Mouse (Mus musculus) limb, embryonic 13.5 days (tissue): ENCODE data around the gene Nlgn1. TPM values are rescaled to one million over a fixed set of nuclear protein-coding genes. Genes with fewer than 3 reads are reported as not detected.

Experiments used
- ATAC-seq: fragments of 200-750 bp; cut with Nextera tagmentation; 2 replicates; pipeline ENCODE4 v1.8.0; 2017; ENCODE audit warnings: low read depth, moderate number of reproducible peaks, moderate TSS enrichment; ENCODE audit not compliant: low FRiP score
- H3K27ac ChIP-seq: fragments of 300-500 bp; sonication (generic); 2 replicates; pipeline ENCODE4 v1.5.1; 2015; ENCODE audit warnings: inconsistent platforms, mild to moderate bottlenecking, moderate library complexity
- H3K27me3 ChIP-seq: fragments of 300-500 bp; sonication (generic); 2 replicates; pipeline ENCODE4 v1.6.1; 2015; ENCODE audit warnings: mild to moderate bottlenecking, inconsistent platforms
- H3K36me3 ChIP-seq: fragments of 300-500 bp; sonication (generic); 2 replicates; pipeline ENCODE4 v1.6.1; 2015; ENCODE audit warnings: inconsistent platforms, mild to moderate bottlenecking, moderate library complexity
- H3K4me1 ChIP-seq: fragments of 300-500 bp; sonication (generic); 2 replicates; pipeline ENCODE4 v1.6.1; 2015; ENCODE audit warnings: inconsistent platforms
- H3K4me2 ChIP-seq: fragments of 300-500 bp; sonication (generic); replicated peaks from 2 replicates; pipeline ENCODE4 v1.6.1; 2015; ENCODE audit warnings: inconsistent platforms, mild to moderate bottlenecking, moderate library complexity
- H3K4me3 ChIP-seq: fragments of 300-500 bp; sonication (generic); 2 replicates; pipeline ENCODE4 v1.5.1; 2015; ENCODE audit warnings: moderate library complexity, mild to moderate bottlenecking, inconsistent platforms
- H3K9ac ChIP-seq: fragments of 300-500 bp; sonication (generic); 2 replicates; pipeline ENCODE4 v1.6.1; 2015; ENCODE audit warnings: mild to moderate bottlenecking, inconsistent platforms
- H3K9me3 ChIP-seq: fragments of 300-500 bp; sonication (generic); 2 replicates; pipeline ENCODE4 v1.6.1; 2016; ENCODE audit warnings: inconsistent platforms
- WGBS: fragments of 180-500 bp; shearing (Covaris S2); methylation state at CpG from one replicate; pipeline ENCODE4 v1.1.7; 2015; 5-methylcytosine and 5-hydroxymethylcytosine counted together
- polyA plus RNA-seq: library from polyadenylated mRNA; unstranded; fragments of >200 nt; fragmentation: Nextera tagmentation; extraction: Ambion mirVana; gene quantifications from 2 replicates; pipeline ENCODE4 v1.2.1, GENCODE M21; 2015

Nlgn1 gene
- 2.5 and 3.4 TPM in 2 replicates for polyA plus RNA-seq

DNA sequence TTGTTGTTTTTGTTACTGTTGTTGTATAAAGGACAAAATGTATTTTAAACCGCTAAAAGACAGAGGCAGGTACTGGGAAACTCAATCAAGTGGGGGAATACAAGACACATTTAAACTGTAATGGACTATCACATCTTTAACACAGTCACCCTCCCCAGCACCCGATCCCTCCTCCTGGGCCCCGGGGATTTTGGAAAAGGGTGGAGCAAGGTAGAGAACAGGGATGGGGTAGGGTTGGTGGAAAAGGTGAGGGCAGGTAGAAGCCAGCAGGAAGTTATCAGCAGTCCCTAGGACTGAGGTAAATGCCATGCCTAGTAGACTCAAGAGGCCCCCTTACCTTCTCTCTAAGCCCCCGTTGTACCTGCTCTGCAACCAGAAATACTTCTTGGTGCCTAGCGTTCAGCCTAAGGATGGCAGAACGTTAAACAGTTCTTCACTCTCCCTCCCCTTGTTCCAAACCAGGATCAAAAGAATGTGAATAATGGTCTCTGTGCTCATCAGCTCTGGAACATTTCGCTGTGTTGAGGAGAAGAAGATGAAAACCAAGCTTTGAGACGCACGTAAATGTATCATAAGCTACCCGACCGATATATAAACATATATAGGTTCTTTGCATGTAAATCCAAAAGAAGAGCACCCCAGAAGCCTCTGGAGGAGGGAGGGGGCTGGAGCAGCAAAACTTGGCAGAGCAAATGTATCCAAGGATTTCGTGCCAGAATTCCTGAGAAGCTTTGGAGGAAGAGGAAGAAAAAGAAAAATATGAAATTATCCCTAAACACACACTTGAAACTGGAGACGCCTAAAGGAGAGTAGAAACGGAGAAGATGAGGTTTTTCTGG is at the start of gene Nlgn1:
Nlgn1 (minus strand) TSS at position 61 of the 839 bp plus-strand sequence.
- Histone ChIP-seq H3K9ac (peak within 1 kb of the TSS; percentile 68), H3K27ac (no peak within 1 kb of the TSS), H3K4me2 (peak within 1 kb of the TSS; percentile 96), H3K4me3 (peak within 1 kb of the TSS; percentile 59), H3K27me3 (peaks cover 64% of the 10 kb centered on the region), H3K4me1 (peaks cover 12% of the 10 kb centered on the region), H3K9me3 (no peaks in the 10 kb centered on the region), H3K36me3 (no peaks in the 10 kb centered on the region)
- 3% methylated on average over 14 of the region's 14 CpGs for WGBS
- no peak for ATAC-seq

- H3K4me1 ChIP-seq = no peaks in the 10 kb centered on the region
- no peak overlapping the region for H3K4me2 ChIP-seq
- no peak overlapping the region for H3K4me3 ChIP-seq
- H3K36me3 ChIP-seq = no peaks in the 10 kb centered on the region
- 76% methylated on average over 2 of the region's 2 CpGs for WGBS
- H3K9me3 ChIP-seq = no peaks in the 10 kb centered on the region
- no peak overlapping the region for H3K9ac ChIP-seq
- ATAC-seq = no peak
- no peak overlapping the region for H3K27ac ChIP-seq
- no peaks in the 10 kb centered on the region for H3K27me3 ChIP-seq
Measured at GRCm38 (mm10) chr3:26378272-26378671, 46.0 kb upstream of the Nlgn1 start.

DNA sequence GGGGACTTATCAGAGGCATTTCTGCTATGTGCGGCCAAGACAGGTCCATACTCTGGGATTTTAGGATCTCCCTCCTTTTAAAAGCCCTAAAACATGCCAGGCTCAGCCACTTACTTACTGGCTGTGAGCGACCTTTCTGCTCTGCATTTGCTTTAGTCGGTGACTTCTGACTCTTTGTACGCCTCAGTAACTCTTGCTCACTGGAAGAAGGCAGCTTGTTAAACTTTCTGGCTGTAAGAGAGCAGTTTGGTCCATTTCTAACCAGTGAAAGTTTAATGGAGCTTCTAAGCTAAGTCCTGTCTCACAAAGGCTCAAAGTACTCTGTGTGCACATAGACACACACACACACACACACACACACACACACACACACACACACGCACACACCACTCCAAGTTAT is 22.8 kb upstream of the Nlgn1 start:
- Histone ChIP-seq H3K9me3 (no peaks in the 10 kb centered on the region), H3K4me1 (no peaks in the 10 kb centered on the region), H3K4me2 (no peak overlapping the region), H3K27me3 (no peaks in the 10 kb centered on the region), H3K27ac (no peak overlapping the region), H3K9ac (no peak overlapping the region), H3K4me3 (no peak overlapping the region), H3K36me3 (no peaks in the 10 kb centered on the region)
- peak; percentile 51; the same call in 1 of the 2 replicates for ATAC-seq
- 73% methylated on average over 5 of the region's 5 CpGs for WGBS

- H3K27me3 ChIP-seq = no peaks in the 10 kb centered on the region
- H3K4me2 ChIP-seq = no peak overlapping the region
- H3K4me3 ChIP-seq = no peak overlapping the region
- no peaks in the 10 kb centered on the region for H3K36me3 ChIP-seq
- no peaks in the 10 kb centered on the region for H3K9me3 ChIP-seq
- H3K9ac ChIP-seq = no peak overlapping the region
- H3K4me1 ChIP-seq = no peaks in the 10 kb centered on the region
- H3K27ac ChIP-seq = no peak overlapping the region
- peak; percentile 44; the same call in 1 of the 2 replicates for ATAC-seq
- 79% methylated on average over 5 of the region's 5 CpGs for WGBS
Measured at GRCm38 (mm10) chr3:26354483-26355030, 22.3 kb upstream of the Nlgn1 start.

DNA sequence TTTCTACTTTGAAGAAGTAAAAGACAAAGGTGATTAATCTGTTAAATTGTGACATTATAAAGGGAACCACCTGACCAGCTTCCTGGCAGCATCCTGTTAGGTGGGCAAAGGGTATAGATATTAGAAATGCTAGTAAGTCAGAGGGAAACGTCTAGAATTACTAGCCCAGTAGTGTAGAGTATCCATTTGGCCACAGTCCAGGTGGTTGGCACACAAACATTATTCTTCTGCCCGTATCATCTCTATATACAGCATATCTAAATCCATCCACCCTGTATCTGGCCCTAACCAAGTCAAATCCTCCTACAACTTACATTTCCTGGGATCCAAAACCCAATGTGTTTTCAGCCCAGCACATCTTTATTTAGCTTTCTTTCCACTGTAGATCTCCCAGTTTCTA is 5.2 kb upstream of the Nlgn1 start:
- no peak overlapping the region for H3K9ac ChIP-seq
- 76% methylated on average over 2 of the region's 2 CpGs for WGBS
- H3K9me3 ChIP-seq = no peaks in the 10 kb centered on the region
- no peak overlapping the region for H3K4me2 ChIP-seq
- H3K27ac ChIP-seq = no peak overlapping the region
- no peak overlapping the region for H3K4me3 ChIP-seq
- ATAC-seq = no peak
- peaks cover 5% of the 10 kb centered on the region for H3K4me1 ChIP-seq
- H3K36me3 ChIP-seq = no peaks in the 10 kb centered on the region
- H3K27me3 ChIP-seq = peaks cover 34% of the 10 kb centered on the region

DNA sequence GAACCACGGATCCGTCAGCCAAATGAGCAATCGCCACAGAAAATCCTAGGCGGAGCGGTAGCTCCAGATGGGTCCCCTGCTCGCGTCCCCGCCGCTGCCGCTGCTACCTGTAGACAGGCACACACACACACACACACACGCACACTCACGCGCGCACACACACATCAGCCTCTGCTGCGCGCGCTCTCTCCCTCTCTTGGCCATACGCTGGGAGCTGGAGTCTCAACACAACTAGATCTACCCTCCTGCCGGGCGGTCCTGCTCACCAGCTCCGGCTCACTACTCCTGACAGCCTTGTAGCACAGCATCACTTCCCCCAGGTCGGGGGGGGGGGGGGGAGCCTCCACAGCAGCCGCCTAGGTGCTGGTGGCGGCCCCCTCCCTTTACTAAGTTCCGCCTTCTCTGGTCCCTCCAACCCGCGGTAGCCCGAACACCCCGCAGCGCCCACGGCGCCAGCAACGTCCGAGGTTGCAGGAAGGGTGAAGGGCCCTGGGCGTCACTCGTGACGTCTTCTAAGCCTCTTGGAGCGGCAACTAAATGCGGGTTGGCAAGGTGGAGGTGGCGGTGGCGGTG is 1.1 kb upstream of the Nlgn1 start:
- WGBS = under 1% methylated on average over 31 of the region's 41 CpGs
- Histone ChIP-seq H3K27me3 (peaks cover 61% of the 10 kb centered on the region), H3K9me3 (no peaks in the 10 kb centered on the region)

GRCm38 (mm10) chr3:26331177-26332061 is 841 bp downstream of the Nlgn1 start:
- WGBS = under 1% methylated on average over 60 of the region's 60 CpGs
- Histone ChIP-seq H3K27ac (no peak overlapping the region), H3K4me1 (peaks cover 12% of the 10 kb centered on the region), H3K4me3 (peak overlapping the region; percentile 59), H3K9me3 (no peaks in the 10 kb centered on the region), H3K36me3 (no peaks in the 10 kb centered on the region), H3K27me3 (peaks cover 64% of the 10 kb centered on the region), H3K9ac (peak overlapping the region; percentile 68), H3K4me2 (peak overlapping the region; percentile 96)
- peak; percentile 64; the same call in 1 of the 2 replicates for ATAC-seq

More for the DNA sequence above, 1.1 kb upstream of the Nlgn1 start:
- Histone ChIP-seq H3K4me2 (peak overlapping the region; percentile 90), H3K27ac (no peak overlapping the region), H3K4me3 (peak overlapping the region; percentile 59), H3K4me1 (peaks cover 12% of the 10 kb centered on the region), H3K9ac (peak overlapping the region; percentile 61), H3K36me3 (no peaks in the 10 kb centered on the region)
- ATAC-seq = peak; percentile 71

DNA sequence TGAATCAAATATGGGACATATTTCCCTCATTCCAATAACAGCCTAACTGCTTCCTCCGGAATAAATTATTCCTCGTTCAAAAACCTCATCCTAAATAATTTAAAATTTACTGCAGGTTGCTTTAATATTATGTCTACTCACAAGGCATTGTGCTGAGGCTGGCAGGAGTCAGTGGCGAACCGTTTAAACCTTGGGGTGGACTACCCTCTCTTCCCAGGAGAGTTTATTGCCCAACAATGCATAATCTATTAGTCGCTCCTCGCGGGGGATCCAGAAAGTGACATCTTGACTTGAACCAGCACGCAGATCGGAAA is 1.4 kb downstream of the Nlgn1 start:
- no peaks in the 10 kb centered on the region for H3K9me3 ChIP-seq
- 7% methylated on average over 9 of the region's 9 CpGs for WGBS
- H3K36me3 ChIP-seq = no peaks in the 10 kb centered on the region
- H3K27me3 ChIP-seq = peaks cover 62% of the 10 kb centered on the region
- no peak for ATAC-seq
- H3K27ac ChIP-seq = no peak overlapping the region
- H3K9ac ChIP-seq = peak overlapping the region; percentile 68; the same call in 1 of the 2 replicates
- peak overlapping the region; percentile 96 for H3K4me2 ChIP-seq
- H3K4me1 ChIP-seq = peaks cover 12% of the 10 kb centered on the region
- peak overlapping the region; percentile 59 for H3K4me3 ChIP-seq

DNA sequence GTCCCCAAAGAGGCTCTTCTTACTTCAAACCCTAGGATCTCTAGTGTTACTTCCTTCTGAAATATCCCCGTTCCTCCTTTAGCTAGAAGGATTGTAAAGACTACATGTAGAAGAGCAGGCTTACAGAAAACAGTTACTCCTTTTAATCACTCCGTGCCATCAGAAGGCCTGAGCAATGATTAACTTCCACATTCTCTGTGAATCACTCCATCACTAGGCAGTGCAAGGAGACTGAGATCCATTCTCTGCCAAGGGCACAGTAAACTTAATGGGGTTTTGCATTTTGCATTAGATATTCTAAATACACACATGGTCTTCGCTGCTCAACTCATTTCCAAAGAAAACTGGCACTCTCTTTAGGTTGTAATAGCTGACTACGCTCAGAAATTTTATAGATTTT is 2.2 kb downstream of the Nlgn1 start:
- H3K4me2 ChIP-seq = no peak overlapping the region
- H3K4me1 ChIP-seq = peaks cover 12% of the 10 kb centered on the region
- H3K9me3 ChIP-seq = no peaks in the 10 kb centered on the region
- H3K27ac ChIP-seq = no peak overlapping the region
- ATAC-seq = no peak
- 73% methylated on average over 4 of the region's 4 CpGs for WGBS
- peaks cover 55% of the 10 kb centered on the region for H3K27me3 ChIP-seq
- H3K36me3 ChIP-seq = no peaks in the 10 kb centered on the region
- no peak overlapping the region for H3K9ac ChIP-seq
- H3K4me3 ChIP-seq = no peak overlapping the region

DNA sequence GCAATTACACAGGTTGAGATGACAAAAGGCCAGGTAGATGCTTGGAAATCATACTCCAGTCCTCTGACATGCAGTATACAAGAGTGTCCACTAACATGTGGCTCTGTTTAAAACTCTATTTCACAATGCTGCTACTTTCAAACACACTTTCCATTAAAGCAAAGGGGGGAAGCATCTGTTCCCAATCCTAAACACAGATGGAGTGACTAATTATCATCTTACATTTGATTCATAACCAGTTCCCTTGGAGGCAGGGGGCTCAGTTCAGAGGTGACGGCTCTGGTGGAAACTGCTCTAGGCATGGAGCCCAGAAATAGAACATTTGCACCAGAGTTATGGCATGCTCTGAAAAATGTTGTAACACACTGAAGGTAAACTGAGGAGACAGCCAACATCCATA is 7.8 kb downstream of the Nlgn1 start:
- no peak overlapping the region for H3K4me3 ChIP-seq
- H3K36me3 ChIP-seq = no peaks in the 10 kb centered on the region
- peak; percentile 82; the same call in 1 of the 2 replicates for ATAC-seq
- peaks cover 6% of the 10 kb centered on the region; the same call in 1 of the 2 replicates for H3K4me1 ChIP-seq
- H3K9me3 ChIP-seq = no peaks in the 10 kb centered on the region
- peaks cover 16% of the 10 kb centered on the region for H3K27me3 ChIP-seq
- H3K4me2 ChIP-seq = no peak overlapping the region
- H3K9ac ChIP-seq = no peak overlapping the region
- no peak overlapping the region for H3K27ac ChIP-seq
- WGBS = 9% methylated on average over 1 of the region's 1 CpGs

DNA sequence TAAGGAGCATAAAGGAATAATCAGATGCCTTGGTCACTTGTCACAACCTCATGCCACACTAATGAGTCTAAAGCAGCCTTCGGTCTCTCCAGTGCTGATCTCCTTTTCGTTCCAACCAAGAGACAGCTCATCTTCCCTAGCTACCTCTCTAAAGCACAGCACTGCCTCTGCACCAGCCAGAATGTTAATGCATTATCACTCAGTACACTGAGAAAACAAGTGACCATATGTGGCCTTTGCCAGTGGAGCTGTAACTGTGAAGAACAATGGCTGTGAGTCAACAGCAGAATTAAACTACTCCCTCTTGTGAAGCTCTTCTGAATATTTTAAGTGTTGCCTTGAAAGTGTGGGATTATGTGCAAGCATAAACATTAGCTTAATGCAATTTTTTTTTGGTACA is 14.9 kb downstream of the Nlgn1 start:
- Histone ChIP-seq H3K4me3 (no peak overlapping the region), H3K9ac (no peak overlapping the region), H3K4me2 (no peak overlapping the region), H3K27ac (no peak overlapping the region), H3K9me3 (no peaks in the 10 kb centered on the region), H3K27me3 (peaks cover 9% of the 10 kb centered on the region; the same call in 1 of the 2 replicates), H3K4me1 (no peaks in the 10 kb centered on the region), H3K36me3 (no peaks in the 10 kb centered on the region)
- ATAC-seq = no peak
- WGBS = 82% methylated on average over 2 of the region's 2 CpGs
